Mouse (Mus musculus) cerebellum, adult 2 months (tissue): Measurements from ENCODE around the gene Dgka. TPM values are rescaled to one million over a fixed set of nuclear protein-coding genes. Genes with fewer than 3 reads are reported as not detected.

Experiments used
- DNase-seq, 2 experiments: peaks; one replicate each; pipeline ENCODE4 v3.0.0; 2021
- H3K27ac ChIP-seq: fragments of 200-500 bp; 2 replicates; pipeline ENCODE4 v1.5.1; 2012; ENCODE audit warnings: low read length, control low read depth, inconsistent platforms; ENCODE audit not compliant: insufficient read depth
- H3K27me3 ChIP-seq: fragments of 200-500 bp; 2 replicates; pipeline ENCODE4 v1.6.1; 2012; ENCODE audit warnings: inconsistent platforms, mild to moderate bottlenecking, low read length, moderate library complexity; ENCODE audit not compliant: control insufficient read depth, insufficient read depth
- H3K4me1 ChIP-seq: fragments of 200-500 bp; 2 replicates; pipeline ENCODE4 v1.6.1; 2011; ENCODE audit warnings: low read length; ENCODE audit not compliant: control insufficient read depth, insufficient read depth
- H3K4me3 ChIP-seq: fragments of 200-500 bp; replicated peaks from 2 replicates; pipeline ENCODE3; 2011; ENCODE audit warnings: mild to moderate bottlenecking, low read depth, low read length, control low read depth; ENCODE audit not compliant: insufficient read depth
- CTCF ChIP-seq: fragments of 200-500 bp; IDR thresholded peaks from 2 replicates; pipeline ENCODE4 v1.5.1; 2011; ENCODE audit warnings: low read depth, mild to moderate bottlenecking, control low read depth, low read length, moderate library complexity, borderline replicate concordance; ENCODE audit not compliant: insufficient read depth
- POLR2A ChIP-seq: fragments of 200-500 bp; IDR thresholded peaks from 2 replicates; pipeline ENCODE4 v1.6.1; 2011; ENCODE audit warnings: low read length, control low read depth, borderline replicate concordance; ENCODE audit not compliant: insufficient read depth
- WGBS: fragments of 180-500 bp; shearing (Covaris S2); methylation state at CpG from one replicate; pipeline ENCODE4 v1.1.7; 2018; 5-methylcytosine and 5-hydroxymethylcytosine counted together
- polyA plus RNA-seq: library from polyadenylated mRNA; depleted of rRNA; stranded (reverse); fragments of >200 nt; gene quantifications from 2 replicates; pipeline ENCODE4 v1.2.3, GENCODE M21; 2012; rRNA removed

Dgka gene
- polyA plus RNA-seq: 16.0 and 17.1 TPM in 2 replicates

DNA sequence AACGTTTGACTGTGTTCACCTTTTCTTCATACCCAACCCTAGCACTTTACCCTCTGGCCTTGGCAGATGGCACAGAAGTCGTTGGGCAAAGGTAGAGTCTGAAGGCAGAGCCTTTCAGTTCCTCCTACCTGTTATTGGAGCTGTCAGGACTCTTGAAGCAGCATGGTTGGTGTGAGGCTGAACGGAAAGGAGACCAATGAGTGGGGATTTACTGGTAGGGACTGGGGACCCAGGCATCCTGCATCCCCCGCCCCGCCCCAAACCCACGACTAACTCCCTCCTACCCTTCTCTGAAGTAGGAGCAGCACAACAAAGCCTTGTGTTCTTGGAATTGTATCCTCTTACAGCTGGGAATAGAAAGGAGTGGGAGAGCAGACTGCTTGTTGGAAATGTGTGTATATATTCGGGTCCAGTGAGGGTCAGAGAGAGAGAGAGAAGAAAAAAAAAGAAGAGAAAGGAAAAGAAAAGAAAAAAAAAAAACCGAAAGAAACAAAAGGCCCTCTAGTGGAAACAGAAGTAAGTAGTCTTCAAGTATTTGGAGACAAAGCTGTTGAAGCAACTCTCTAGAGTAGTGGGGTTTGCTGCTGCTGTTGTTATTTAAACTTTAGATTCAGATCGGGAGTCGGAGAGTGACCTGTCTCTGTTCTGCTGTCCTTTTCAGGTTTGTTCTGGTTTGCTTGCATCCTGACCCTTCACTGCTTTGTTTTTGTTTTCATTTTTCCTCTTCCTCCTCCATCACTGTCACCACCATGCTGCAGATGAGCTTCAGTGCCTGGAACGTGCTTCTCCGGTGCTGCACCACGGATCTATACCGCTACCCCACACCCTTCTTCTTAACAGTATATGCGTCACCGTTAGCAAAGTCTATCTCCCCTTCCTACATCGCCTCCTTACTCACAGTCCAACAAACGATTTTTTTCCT is at the start of gene Dgka:
Gene Dgka (minus strand): TSS at position 176 of the 922 bp plus-strand sequence.
- H3K4me1 ChIP-seq: peaks cover 4% of the 10 kb centered on the region; the same call in 1 of the 2 replicates
- DNase-seq: no peak
- peak within 1 kb of the TSS; percentile 95 for H3K4me3 ChIP-seq
- TF ChIP-seq CTCF (0 out of 2 replicates have a peak, but pooled peaks have one; percentile 1), POLR2A (no peak)
- H3K27me3 ChIP-seq: no peaks in the 10 kb centered on the region
- 37% methylated on average over 18 of the region's 18 CpGs for WGBS
- peak within 1 kb of the TSS; percentile 15 for H3K27ac ChIP-seq

DNA sequence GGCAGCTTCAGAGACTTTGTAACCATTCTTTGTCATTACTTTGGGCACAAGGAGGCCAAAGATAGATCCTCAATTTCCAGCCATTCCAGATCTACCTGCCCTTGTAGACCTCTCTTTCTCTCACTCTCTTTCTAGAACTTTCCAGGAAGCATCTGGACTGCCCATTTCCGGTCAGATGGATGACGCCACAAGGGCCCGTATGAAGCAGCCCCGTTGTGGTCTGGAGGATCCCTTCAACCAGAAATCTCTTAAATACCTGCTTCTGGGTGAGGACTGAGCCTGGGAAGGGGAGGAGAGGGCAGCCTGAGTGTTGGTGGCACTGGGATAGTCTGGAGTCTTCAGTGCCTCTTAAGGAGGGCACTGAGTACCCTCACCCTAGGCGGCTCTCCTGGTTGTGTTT is 49.7 kb upstream of the Dgka start:
- H3K27ac ChIP-seq: no peak overlapping the region
- TF ChIP-seq CTCF (no peak), POLR2A (no peak)
- no peak for DNase-seq
- no peaks in the 10 kb centered on the region; the same call in 1 of the 2 replicates for H3K27me3 ChIP-seq
- no peak overlapping the region for H3K4me3 ChIP-seq
- H3K4me1 ChIP-seq: no peaks in the 10 kb centered on the region; the same call in 1 of the 2 replicates
- WGBS: 91% methylated on average over 5 of the region's 5 CpGs

DNA sequence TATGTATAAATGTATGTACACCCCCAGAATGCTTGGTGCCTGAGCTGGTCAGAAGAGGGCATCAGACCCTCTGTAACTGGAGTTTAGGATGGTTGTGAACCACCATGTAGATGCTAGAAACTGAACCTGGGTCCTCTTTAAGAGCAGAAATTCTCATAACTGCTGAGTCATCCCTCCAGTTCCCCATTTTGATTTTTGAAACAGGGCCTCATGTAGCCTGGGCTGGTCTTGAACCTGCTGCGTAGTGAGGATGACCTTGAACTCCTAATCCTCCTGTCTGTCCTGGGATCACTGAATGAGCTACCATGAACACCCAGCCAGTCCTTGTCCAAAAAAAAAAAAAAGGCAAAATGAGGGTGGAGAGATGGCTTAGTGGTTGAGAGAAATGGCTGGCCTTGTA is 48.6 kb upstream of the Dgka start:
- no peak overlapping the region for H3K27ac ChIP-seq
- H3K4me3 ChIP-seq: no peak overlapping the region
- DNase-seq: no peak
- 92% methylated on average over 1 of the region's 1 CpGs for WGBS
- TF ChIP-seq POLR2A (no peak), CTCF (no peak)
- H3K27me3 ChIP-seq: no peaks in the 10 kb centered on the region; the same call in 1 of the 2 replicates
- H3K4me1 ChIP-seq: no peaks in the 10 kb centered on the region; the same call in 1 of the 2 replicates

DNA sequence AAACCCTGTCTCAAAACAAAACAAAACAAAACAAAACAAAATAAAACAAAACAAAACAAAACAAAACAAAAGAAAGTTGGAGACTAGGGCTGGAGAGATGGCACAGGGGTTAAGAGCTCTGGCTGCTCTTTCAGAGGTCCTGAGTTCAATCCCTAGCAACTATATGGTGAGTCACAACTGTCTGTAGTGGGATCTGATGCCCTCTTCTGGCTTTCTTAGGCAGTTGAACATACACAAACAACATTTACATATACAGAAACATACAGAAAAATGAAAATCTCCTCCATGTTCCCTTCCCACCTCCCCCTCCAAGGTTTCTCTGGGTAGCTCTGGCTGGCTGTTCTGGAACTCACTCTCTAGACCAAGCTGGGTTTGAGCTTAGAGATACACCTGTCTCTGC is 47.4 kb upstream of the Dgka start:
- H3K4me3 ChIP-seq: no peak overlapping the region
- no peaks in the 10 kb centered on the region; the same call in 1 of the 2 replicates for H3K27me3 ChIP-seq
- no peak overlapping the region for H3K27ac ChIP-seq
- TF ChIP-seq CTCF: no peak
- TF ChIP-seq POLR2A: no peak
- no peaks in the 10 kb centered on the region; the same call in 1 of the 2 replicates for H3K4me1 ChIP-seq
- no peak for DNase-seq

DNA sequence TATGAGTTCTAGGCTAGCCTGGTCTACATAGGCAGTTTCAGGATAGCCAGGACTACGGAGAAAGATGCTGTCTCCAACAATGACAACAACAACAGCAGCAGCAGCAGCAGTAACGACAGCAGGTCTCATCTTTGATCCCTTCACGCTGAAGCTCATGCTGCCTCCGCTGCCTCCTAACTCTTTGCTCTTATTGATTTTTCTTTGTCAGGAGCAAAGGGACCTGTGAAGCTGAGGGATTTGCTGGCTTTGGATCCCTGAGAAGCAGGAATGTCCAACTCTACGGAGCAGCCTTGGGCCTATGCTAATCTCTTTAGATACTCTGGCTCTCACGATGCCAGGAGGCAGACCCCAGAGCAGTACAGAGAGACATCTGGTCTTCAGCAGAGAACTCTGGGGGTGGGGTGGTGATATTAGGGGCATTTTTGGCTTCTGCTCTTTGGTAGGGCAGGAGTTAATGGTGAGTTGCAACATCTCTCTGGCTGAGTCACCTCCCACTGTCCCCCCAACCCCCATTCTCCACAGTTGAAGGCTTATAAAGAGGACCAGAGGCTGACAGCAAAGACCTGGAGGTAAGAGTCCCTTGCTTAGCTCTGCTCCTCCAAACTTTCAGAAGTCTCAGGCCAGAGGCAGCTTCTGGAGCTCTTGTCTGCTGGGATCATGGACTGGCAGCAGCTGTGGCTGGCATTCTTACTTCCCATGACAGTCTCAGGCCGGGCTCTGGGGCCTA is 45.9 kb upstream of the Dgka start, which contains the start of gene Mmp19:
Gene Mmp19 (plus strand): TSS at position 513 of the 727 bp plus-strand sequence.
- DNase-seq: no peak
- TF ChIP-seq POLR2A (no peak), CTCF (no peak)
- no peaks in the 10 kb centered on the region; the same call in 1 of the 2 replicates for H3K4me1 ChIP-seq
- 58% methylated on average over 7 of the region's 7 CpGs for WGBS
- no peaks in the 10 kb centered on the region for H3K27me3 ChIP-seq
- H3K4me3 ChIP-seq: no peak within 1 kb of the TSS
- no peak within 1 kb of the TSS for H3K27ac ChIP-seq

DNA sequence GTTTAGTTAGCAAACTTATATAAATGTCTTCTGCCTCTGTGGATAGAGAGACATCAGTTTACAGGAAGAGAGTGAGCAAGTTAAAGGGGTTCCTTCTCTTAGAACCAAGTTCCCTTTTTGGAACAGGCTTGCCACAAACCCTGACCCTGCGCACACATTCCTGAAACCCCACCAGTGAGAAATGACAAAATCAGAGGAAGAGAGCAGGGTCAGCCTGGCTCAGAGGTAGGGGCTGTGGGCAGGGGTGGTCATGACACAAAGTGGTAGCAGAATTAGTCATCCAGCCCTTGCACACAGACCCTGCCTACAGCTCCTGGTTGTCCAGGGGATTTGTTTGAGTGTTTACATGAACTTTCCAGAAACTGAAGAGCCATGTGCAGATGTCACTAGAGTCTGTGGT is 35.5 kb upstream of the Dgka start:
- Histone ChIP-seq H3K27me3 (no peaks in the 10 kb centered on the region), H3K4me1 (no peaks in the 10 kb centered on the region), H3K27ac (no peak overlapping the region), H3K4me3 (no peak overlapping the region)
- 94% methylated on average over 1 of the region's 1 CpGs for WGBS
- no peak for DNase-seq
- no peak for TF ChIP-seq POLR2A
- TF ChIP-seq CTCF: no peak

DNA sequence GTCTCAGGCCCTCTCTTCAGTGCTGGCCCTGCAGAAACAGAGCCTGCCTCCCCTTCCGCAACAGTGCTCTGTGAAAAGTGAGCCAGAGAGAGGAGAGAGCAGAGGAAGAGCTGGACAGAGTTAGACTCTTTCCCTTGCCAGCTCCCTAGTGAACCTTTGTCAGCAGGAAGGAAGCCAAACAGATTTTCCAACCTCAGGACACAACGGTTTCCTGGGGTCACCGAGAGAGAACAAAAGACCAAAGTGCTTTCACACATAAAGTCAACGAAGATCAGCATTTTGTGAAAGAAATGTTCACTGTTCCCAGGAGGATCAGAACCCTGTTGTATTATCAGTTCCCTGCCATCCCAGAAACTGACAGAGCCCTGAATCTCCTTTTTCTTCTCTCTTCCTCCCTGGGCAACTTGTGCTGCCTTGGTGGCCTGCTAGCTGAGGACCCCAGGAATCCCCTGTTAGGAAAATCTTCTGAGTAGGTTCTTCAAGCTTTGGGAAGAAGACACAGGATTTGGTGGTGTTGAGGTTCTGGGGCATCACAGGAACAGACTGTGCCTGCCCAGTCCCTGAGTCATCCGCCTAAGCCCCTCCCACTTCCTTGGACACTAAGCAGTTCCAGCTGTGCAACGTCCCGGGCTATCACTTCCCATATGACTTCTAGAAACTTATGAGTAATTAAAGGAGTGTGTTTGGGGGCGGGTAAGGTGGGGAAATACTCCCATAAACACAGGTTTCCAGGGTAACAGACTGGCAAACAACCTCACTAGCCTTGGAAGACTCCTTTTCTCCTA is 34.5 kb upstream of the Dgka start:
- Histone ChIP-seq H3K4me3 (no peak overlapping the region), H3K27ac (no peak overlapping the region), H3K27me3 (no peaks in the 10 kb centered on the region), H3K4me1 (no peaks in the 10 kb centered on the region)
- 12% methylated on average over 8 of the region's 8 CpGs for WGBS
- DNase-seq: no peak
- TF ChIP-seq CTCF (no peak), POLR2A (no peak)
